Mouse (Mus musculus) liver, postnatal 0 days (tissue): Measurements from ENCODE around the gene Dync2li1. TPM values are rescaled to one million over a fixed set of nuclear protein-coding genes. Genes with fewer than 3 reads are reported as not detected.

Experiments
- ATAC-seq: fragments of 200-750 bp; cut with Nextera tagmentation; 2 replicates; pipeline ENCODE4 v1.8.0; 2017; ENCODE audit warnings: mild to moderate bottlenecking, moderate library complexity
- DNase-seq: peaks from one replicate; pipeline ENCODE4 v3.0.0-alpha.2; 2016
- H3K27ac ChIP-seq: fragments of 300-500 bp; sonication (generic); 2 replicates; pipeline ENCODE4 v1.5.1; 2014; ENCODE audit warnings: antibody characterized with exemption, moderate library complexity, mild to moderate bottlenecking, low read depth
- H3K27me3 ChIP-seq: fragments of 300-500 bp; sonication (generic); 2 replicates; pipeline ENCODE4 v1.6.1; 2014; ENCODE audit warnings: low read length, control low read depth, mixed read lengths; ENCODE audit not compliant: insufficient read depth
- H3K36me3 ChIP-seq: fragments of 300-500 bp; sonication (generic); replicated peaks from 2 replicates; pipeline ENCODE4 v1.6.1; 2014; ENCODE audit warnings: mild to moderate bottlenecking, control low read depth, low read length, moderate library complexity, mixed read lengths; ENCODE audit not compliant: insufficient read depth
- H3K4me1 ChIP-seq: fragments of 300-500 bp; sonication (generic); 2 replicates; pipeline ENCODE4 v1.6.1; 2014; ENCODE audit warnings: antibody characterized with exemption, mild to moderate bottlenecking, control low read depth; ENCODE audit not compliant: insufficient read depth
- H3K4me2 ChIP-seq: fragments of 300-500 bp; sonication (generic); 2 replicates; pipeline ENCODE4 v1.6.1; 2014; ENCODE audit warnings: low read depth, mild to moderate bottlenecking, low read length, moderate library complexity, mixed read lengths
- H3K4me3 ChIP-seq: fragments of 300-500 bp; sonication (generic); 2 replicates; pipeline ENCODE4 v1.5.1; 2014; ENCODE audit warnings: low read depth, low read length
- H3K9ac ChIP-seq: fragments of 300-500 bp; sonication (generic); replicated peaks from 2 replicates; pipeline ENCODE4 v1.6.1; 2014; ENCODE audit warnings: mild to moderate bottlenecking, moderate library complexity
- H3K9me3 ChIP-seq: fragments of 300-500 bp; sonication (generic); 2 replicates; pipeline ENCODE4 v1.6.1; 2016; ENCODE audit warnings: mild to moderate bottlenecking, control low read depth, low read length, mixed read lengths
- CTCF ChIP-seq: sonication (generic); IDR thresholded peaks from 2 replicates; pipeline ENCODE4 v1.5.1; 2016; ENCODE audit warnings: antibody characterized with exemption, low read depth
- EP300 ChIP-seq: IDR thresholded peaks from 2 replicates; pipeline ENCODE4 v1.6.1; 2016; ENCODE audit warnings: antibody characterized with exemption, low read depth, mild to moderate bottlenecking
- WGBS: fragments of 180-500 bp; shearing (Covaris S2); extraction: QIAGEN DNeasy Blood & Tissue Kit; methylation state at CpG from one replicate; pipeline ENCODE4 v1.1.7; 2014; ENCODE audit not compliant: insufficient replicate concordance; 5-methylcytosine and 5-hydroxymethylcytosine counted together
- polyA plus RNA-seq: library from polyadenylated mRNA; unstranded; fragments of >200 nt; fragmentation: Nextera tagmentation; extraction: Ambion mirVana; gene quantifications from 2 replicates; pipeline ENCODE4 v1.2.1, GENCODE M21; 2015

Gene Dync2li1
- polyA plus RNA-seq, 1 experiment from 2014 or later = 2.4 TPM

DNA sequence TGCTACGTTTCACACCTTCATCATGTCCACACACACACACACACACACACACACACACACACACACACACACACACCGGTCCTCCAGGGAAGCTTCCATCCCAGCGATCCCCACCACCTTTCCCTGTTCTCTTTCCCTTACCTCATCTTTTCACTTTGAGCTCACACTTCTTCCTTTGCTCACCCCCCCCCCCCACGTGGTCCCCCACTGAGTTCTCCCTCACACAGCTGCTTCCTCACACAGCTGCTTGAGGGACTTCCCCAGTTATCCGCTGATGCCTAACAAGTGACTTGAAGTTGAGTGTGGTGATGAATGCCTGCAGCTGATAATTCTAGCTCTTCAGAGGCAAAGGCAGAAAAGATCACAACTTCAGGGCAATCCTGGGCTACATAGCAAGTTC lies 18.7 kb upstream of the Dync2li1 start:
- Histone ChIP-seq H3K36me3 (no peaks in the 10 kb centered on the region), H3K9ac (no peak overlapping the region), H3K27me3 (no peaks in the 10 kb centered on the region), H3K9me3 (no peaks in the 10 kb centered on the region), H3K4me2 (no peak overlapping the region), H3K27ac (no peak overlapping the region), H3K4me1 (peaks cover 6% of the 10 kb centered on the region; the same call in 1 of the 2 replicates), H3K4me3 (no peak overlapping the region)
- whole genome bisulfite sequencing = 53% methylated on average over 5 of the region's 5 CpGs
- DNase-seq (no peak), ATAC-seq (no peak)
- TF ChIP-seq EP300 (no peak), CTCF (no peak)

DNA sequence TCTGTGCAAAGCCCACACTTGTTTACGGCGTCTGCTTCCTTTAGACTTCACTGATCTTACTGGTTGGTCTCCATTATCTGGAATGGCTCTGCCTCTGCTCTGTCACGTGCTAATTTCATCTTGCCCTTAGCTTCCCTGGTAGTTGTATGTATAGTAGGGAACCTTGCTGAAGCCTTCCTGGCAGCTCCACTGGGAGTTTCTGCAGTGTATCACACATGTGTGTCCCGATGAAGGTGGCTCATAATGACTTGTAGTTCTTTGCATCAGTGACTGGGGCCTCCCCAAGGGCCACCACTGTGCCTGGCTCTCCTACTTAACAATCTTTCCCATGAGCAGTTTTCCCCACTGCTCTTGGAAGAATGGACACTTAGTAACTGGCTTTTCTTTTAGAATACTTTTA lies 17.7 kb upstream of the Dync2li1 start:
- Histone ChIP-seq H3K4me3 (no peak overlapping the region), H3K36me3 (no peaks in the 10 kb centered on the region), H3K4me2 (no peak overlapping the region), H3K9me3 (no peaks in the 10 kb centered on the region), H3K4me1 (peaks cover 6% of the 10 kb centered on the region; the same call in 1 of the 2 replicates), H3K27me3 (no peaks in the 10 kb centered on the region), H3K9ac (no peak overlapping the region), H3K27ac (no peak overlapping the region)
- WGBS = 76% methylated on average over 4 of the region's 4 CpGs
- DNase-seq (no peak), ATAC-seq (no peak)
- no peak for TF ChIP-seq CTCF
- no peak for TF ChIP-seq EP300

DNA sequence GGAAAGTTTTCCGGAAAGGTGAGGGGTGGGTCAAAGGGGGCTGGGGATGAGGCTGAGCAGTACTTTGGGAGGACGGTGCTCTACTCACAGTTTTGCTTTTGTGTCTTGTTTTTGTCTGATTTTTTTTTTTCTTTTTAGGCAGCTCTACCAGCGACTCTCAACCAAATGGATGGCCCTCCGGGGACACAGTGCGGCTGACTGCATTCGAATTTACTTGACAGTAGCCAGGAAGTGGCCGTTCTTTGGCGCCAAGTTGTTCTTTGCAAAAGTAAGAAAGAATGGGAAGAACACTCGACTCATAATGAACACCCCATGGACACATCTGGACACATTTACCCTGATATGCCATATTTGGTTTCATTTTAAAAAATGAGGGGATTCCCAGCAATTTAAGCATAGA lies 14.8 kb upstream of the Dync2li1 start:
- Histone ChIP-seq H3K9me3 (no peaks in the 10 kb centered on the region), H3K4me2 (no peak overlapping the region), H3K4me3 (no peak overlapping the region), H3K36me3 (no peaks in the 10 kb centered on the region), H3K4me1 (peaks cover 6% of the 10 kb centered on the region; the same call in 1 of the 2 replicates), H3K9ac (no peak overlapping the region), H3K27me3 (no peaks in the 10 kb centered on the region), H3K27ac (no peak overlapping the region)
- 80% methylated on average over 9 of the region's 9 CpGs for WGBS
- ATAC-seq (no peak), DNase-seq (no peak)
- TF ChIP-seq EP300 (no peak), CTCF (no peak)

DNA sequence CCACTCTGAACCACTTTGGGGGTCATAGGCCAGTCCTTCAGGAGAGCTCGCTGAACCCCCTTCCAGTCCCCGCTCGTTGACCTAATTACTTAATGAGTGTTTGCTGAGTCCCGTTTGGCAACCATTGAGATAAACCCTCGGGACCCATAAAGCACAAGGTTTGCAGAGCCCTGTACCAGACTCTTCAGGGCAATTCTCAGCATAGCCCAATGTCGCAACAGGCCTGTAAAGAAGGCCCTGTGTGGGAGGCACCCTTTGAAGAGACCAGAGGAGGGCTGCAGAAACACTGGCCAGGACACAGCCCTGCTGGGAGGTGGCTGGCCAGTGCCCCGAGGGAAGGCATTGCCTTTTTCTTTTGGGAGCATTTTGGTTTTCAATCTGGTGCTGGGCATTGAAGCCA lies 14.3 kb upstream of the Dync2li1 start:
- Histone ChIP-seq H3K36me3 (no peaks in the 10 kb centered on the region), H3K9me3 (no peaks in the 10 kb centered on the region), H3K27me3 (no peaks in the 10 kb centered on the region), H3K9ac (no peak overlapping the region), H3K4me1 (peaks cover 6% of the 10 kb centered on the region; the same call in 1 of the 2 replicates), H3K27ac (no peak overlapping the region), H3K4me3 (no peak overlapping the region), H3K4me2 (no peak overlapping the region)
- ATAC-seq (no peak), DNase-seq (no peak)
- WGBS = 53% methylated on average over 7 of the region's 7 CpGs
- TF ChIP-seq EP300 (no peak), CTCF (no peak)

DNA sequence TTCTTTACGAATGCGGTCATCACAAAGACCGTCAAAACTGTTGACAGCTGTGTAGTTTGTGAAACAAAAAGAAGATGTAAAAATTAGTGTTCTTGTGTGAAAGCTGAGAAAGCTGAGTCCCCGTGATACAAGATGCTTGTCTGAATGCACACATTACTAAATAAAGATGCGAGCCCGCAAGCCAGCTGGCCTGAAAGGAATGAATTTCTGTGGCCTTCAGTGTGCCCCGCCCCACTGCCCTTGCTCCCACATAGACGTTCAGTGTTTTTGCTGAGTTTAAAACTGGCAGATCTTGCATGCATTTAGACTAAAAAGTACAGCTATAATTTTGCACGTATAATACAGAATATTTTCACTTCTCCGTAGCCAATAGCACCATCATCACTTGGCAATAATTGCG lies 10.5 kb upstream of the Dync2li1 start:
- DNase-seq = no peak
- Histone ChIP-seq H3K9me3 (no peaks in the 10 kb centered on the region), H3K27ac (no peak overlapping the region), H3K4me3 (no peak overlapping the region), H3K4me2 (no peak overlapping the region), H3K27me3 (no peaks in the 10 kb centered on the region), H3K4me1 (peaks cover 8% of the 10 kb centered on the region; the same call in 1 of the 2 replicates), H3K9ac (no peak overlapping the region), H3K36me3 (no peaks in the 10 kb centered on the region)
- TF ChIP-seq EP300 (no peak), CTCF (no peak)
- 86% methylated on average over 11 of the region's 11 CpGs for WGBS
- no peak for ATAC-seq

DNA sequence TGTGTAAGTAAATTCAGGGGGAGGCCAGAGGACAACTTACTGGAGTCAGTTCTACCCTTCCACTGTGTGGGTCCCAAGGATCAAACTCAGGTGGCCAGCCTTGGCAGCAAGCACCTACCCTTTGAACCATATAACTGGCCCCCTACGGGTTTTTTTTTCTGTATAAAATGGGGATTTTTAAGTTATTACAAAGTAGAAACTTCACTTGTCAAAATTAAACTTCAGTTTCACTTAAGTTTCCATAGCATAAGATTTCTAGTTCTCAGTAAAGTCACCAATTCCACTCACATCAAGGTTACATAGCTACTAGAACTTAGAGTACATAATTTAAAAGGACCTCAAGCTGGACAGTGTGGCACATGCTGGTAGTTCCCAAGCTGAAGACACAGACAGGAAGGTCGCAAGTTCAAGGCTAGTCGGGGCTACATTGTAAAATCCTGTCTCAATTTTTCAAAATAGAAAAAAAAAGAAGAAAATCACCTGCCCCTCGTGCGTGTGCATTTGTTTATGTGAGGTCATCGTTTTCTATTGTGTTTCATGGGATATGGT lies 9.7 kb upstream of the Dync2li1 start:
- H3K36me3 ChIP-seq = no peaks in the 10 kb centered on the region
- H3K4me2 ChIP-seq = no peak overlapping the region
- peaks cover 8% of the 10 kb centered on the region; the same call in 1 of the 2 replicates for H3K4me1 ChIP-seq
- H3K27me3 ChIP-seq = no peaks in the 10 kb centered on the region
- ATAC-seq = no peak
- DNase-seq = no peak
- H3K27ac ChIP-seq = no peak overlapping the region
- TF ChIP-seq EP300 (no peak), CTCF (no peak)
- H3K9me3 ChIP-seq = no peaks in the 10 kb centered on the region
- 66% methylated on average over 6 of the region's 6 CpGs for WGBS
- no peak overlapping the region for H3K9ac ChIP-seq
- H3K4me3 ChIP-seq = no peak overlapping the region

DNA sequence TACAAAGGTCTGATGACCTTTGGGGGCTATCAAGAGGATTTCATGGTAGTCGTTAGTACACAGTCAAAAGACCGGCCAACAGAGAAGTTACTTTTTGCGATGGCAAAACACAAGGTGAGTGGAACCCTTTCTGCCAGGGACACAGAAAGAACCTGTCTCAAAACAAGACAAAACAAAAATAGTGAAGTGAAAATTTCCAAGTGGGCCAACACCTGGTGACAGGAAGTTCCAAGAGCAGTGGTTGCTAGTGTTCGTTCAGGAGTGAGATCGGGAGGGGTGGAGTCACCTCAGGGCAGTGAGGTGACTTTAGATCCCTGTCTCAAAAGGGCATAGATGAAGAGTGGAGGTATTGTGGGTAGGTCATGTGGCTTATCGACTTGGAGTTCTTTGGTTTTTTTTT lies 8.3 kb upstream of the Dync2li1 start:
- DNase-seq (no peak), ATAC-seq (no peak)
- H3K9ac ChIP-seq = no peak overlapping the region
- no peak overlapping the region for H3K27ac ChIP-seq
- H3K36me3 ChIP-seq = no peaks in the 10 kb centered on the region
- no peak overlapping the region for H3K4me2 ChIP-seq
- H3K27me3 ChIP-seq = no peaks in the 10 kb centered on the region
- TF ChIP-seq EP300 = no peak
- TF ChIP-seq CTCF = no peak
- H3K4me1 ChIP-seq = 0 out of 2 replicates have a peak, but pooled peaks cover 2% of the 10 kb centered on the region
- 80% methylated on average over 6 of the region's 6 CpGs for WGBS
- no peak overlapping the region for H3K4me3 ChIP-seq
- no peaks in the 10 kb centered on the region for H3K9me3 ChIP-seq
